Mouse (Mus musculus) liver, embryonic 15.5 days (tissue): ENCODE measurements around the gene Eif5a2. TPM values are rescaled to one million over a fixed set of nuclear protein-coding genes. Genes with fewer than 3 reads are reported as not detected.
"Not testable (repeated sequence)": the region's sequence is repeated elsewhere in the genome, so short reads cannot be mapped to it uniquely, and the experiment has no call there.

Source experiments
- ATAC-seq: fragments of 200-750 bp; cut with Nextera tagmentation; 2 replicates; pipeline ENCODE4 v1.8.0; 2017; ENCODE audit warnings: moderate number of reproducible peaks, mild to moderate bottlenecking, moderate library complexity; ENCODE audit not compliant: insufficient read depth
- H3K27ac ChIP-seq: fragments of 300-500 bp; sonication (generic); replicated peaks from 2 replicates; pipeline ENCODE4 v1.5.1; 2015; ENCODE audit warnings: mild to moderate bottlenecking, inconsistent platforms
- H3K27me3 ChIP-seq: fragments of 300-500 bp; sonication (generic); 2 replicates; pipeline ENCODE4 v1.6.1; 2015; ENCODE audit warnings: mild to moderate bottlenecking, inconsistent platforms
- H3K36me3 ChIP-seq: fragments of 300-500 bp; sonication (generic); replicated peaks from 2 replicates; pipeline ENCODE4 v1.6.1; 2015; ENCODE audit warnings: moderate library complexity, mild to moderate bottlenecking, inconsistent platforms
- H3K4me1 ChIP-seq: fragments of 300-500 bp; sonication (generic); replicated peaks from 2 replicates; pipeline ENCODE4 v1.6.1; 2015; ENCODE audit warnings: inconsistent platforms
- H3K4me2 ChIP-seq: fragments of 300-500 bp; sonication (generic); 2 replicates; pipeline ENCODE4 v1.6.1; 2015; ENCODE audit warnings: moderate library complexity, mild to moderate bottlenecking, inconsistent platforms
- H3K4me3 ChIP-seq: fragments of 300-500 bp; sonication (generic); replicated peaks from 2 replicates; pipeline ENCODE4 v1.5.1; 2015; ENCODE audit warnings: mild to moderate bottlenecking, inconsistent platforms
- H3K9ac ChIP-seq: fragments of 300-500 bp; sonication (generic); 2 replicates; pipeline ENCODE4 v1.6.1; 2015; ENCODE audit warnings: moderate library complexity, mild to moderate bottlenecking, inconsistent platforms
- H3K9me3 ChIP-seq: fragments of 300-500 bp; sonication (generic); replicated peaks from 2 replicates; pipeline ENCODE4 v1.6.1; 2016; ENCODE audit warnings: inconsistent platforms
- WGBS: fragments of 180-500 bp; shearing (Covaris S2); methylation state at CpG from one replicate; pipeline ENCODE4 v1.1.7; 2015; ENCODE audit warnings: mixed read lengths; ENCODE audit not compliant: insufficient replicate concordance; 5-methylcytosine and 5-hydroxymethylcytosine counted together
- polyA plus RNA-seq: library from polyadenylated mRNA; unstranded; fragments of >200 nt; fragmentation: Nextera tagmentation; extraction: Ambion mirVana; gene quantifications from 2 replicates; pipeline ENCODE4 v1.2.1, GENCODE M21; 2015

Eif5a2 gene
- polyA plus RNA-seq, 1 experiment from 2014 or later: 5.2 TPM

GRCm38 (mm10) chr3:28772919-28773318 lies 8.2 kb upstream of the Eif5a2 start:
- not testable (repeated sequence) for ATAC-seq, H3K27ac ChIP-seq, H3K9me3 ChIP-seq, H3K4me2 ChIP-seq, H3K27me3 ChIP-seq, H3K9ac ChIP-seq, H3K36me3 ChIP-seq, H3K4me3 ChIP-seq
- WGBS: 53% methylated on average over 4 of the region's 4 CpGs
- peaks cover 35% of the 10 kb centered on the region for H3K4me1 ChIP-seq

- peak overlapping the region; percentile 98 for H3K27ac ChIP-seq
- peaks cover 44% of the 10 kb centered on the region for H3K4me1 ChIP-seq
- H3K4me3 ChIP-seq: peak overlapping the region; percentile 36
- H3K36me3 ChIP-seq: no peaks in the 10 kb centered on the region
- peak overlapping the region; percentile 44 for H3K9ac ChIP-seq
- 15% methylated on average over 7 of the region's 7 CpGs for WGBS
- no peaks in the 10 kb centered on the region for H3K9me3 ChIP-seq
- peak overlapping the region; percentile 70 for H3K4me2 ChIP-seq
- ATAC-seq: peak; percentile 78
- no peaks in the 10 kb centered on the region for H3K27me3 ChIP-seq
These were observed 5.7 kb upstream of the Eif5a2 start for GRCm38 (mm10) chr3:28775361-28775760.

DNA sequence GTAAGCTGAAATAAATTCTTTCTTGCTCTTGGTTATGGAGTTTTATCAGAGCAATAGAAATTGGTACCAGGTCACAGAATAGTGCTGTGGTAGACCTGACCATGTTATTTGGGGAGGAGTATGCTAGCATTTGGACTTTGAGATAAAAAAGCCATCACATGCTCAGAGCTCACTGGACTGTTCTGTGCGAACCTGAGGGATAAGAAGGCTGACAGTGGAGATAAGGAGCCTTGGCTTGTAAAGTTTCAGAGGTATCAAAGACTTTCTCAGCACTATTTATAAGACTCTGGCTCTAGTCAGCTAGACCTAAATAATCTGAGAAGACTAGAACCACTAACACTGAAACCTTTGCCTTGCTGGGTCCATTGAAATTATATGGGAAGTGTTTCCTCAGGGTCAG lies 5.1 kb upstream of the Eif5a2 start:
- Histone ChIP-seq H3K4me1 (peaks cover 50% of the 10 kb centered on the region), H3K9ac (peak overlapping the region; percentile 44), H3K27ac (peak overlapping the region; percentile 98), H3K4me3 (peak overlapping the region; percentile 36), H3K9me3 (no peaks in the 10 kb centered on the region), H3K4me2 (peak overlapping the region; percentile 70), H3K27me3 (no peaks in the 10 kb centered on the region), H3K36me3 (no peaks in the 10 kb centered on the region)
- ATAC-seq: peak; percentile 94
- WGBS: 30% methylated on average over 1 of the region's 1 CpGs

GRCm38 (mm10) chr3:28776491-28776890 lies 4.6 kb upstream of the Eif5a2 start:
- Histone ChIP-seq H3K27ac (peak overlapping the region; percentile 98), H3K27me3 (peaks cover 4% of the 10 kb centered on the region), H3K36me3 (no peaks in the 10 kb centered on the region), H3K9ac (peak overlapping the region; percentile 41), H3K4me1 (peaks cover 54% of the 10 kb centered on the region), H3K4me2 (peak overlapping the region; percentile 70), H3K9me3 (no peaks in the 10 kb centered on the region), H3K4me3 (peak overlapping the region; percentile 22; the same call in 1 of the 2 replicates)
- ATAC-seq: peak; percentile 74
- 25% methylated on average over 1 of the region's 1 CpGs for WGBS

- Histone ChIP-seq H3K4me1 (peaks cover 51% of the 10 kb centered on the region), H3K9me3 (no peaks in the 10 kb centered on the region), H3K27ac (peak overlapping the region; percentile 61), H3K27me3 (peaks cover 9% of the 10 kb centered on the region), H3K4me3 (peak overlapping the region; percentile 86), H3K4me2 (peak overlapping the region; percentile 97), H3K36me3 (no peaks in the 10 kb centered on the region), H3K9ac (no peak overlapping the region; the same call in 1 of the 2 replicates)
- no peak for ATAC-seq
- WGBS: 62% methylated on average over 9 of the region's 9 CpGs
These were observed 565 bp upstream of the Eif5a2 start for GRCm38 (mm10) chr3:28780511-28780910.

GRCm38 (mm10) chr3:28781422-28781821 lies 346 bp downstream of the Eif5a2 start:
- Histone ChIP-seq H3K27ac (0 out of 2 replicates have a peak overlapping the region, but pooled peaks have one; percentile 41), H3K9me3 (no peaks in the 10 kb centered on the region)
- under 1% methylated on average over 41 of the region's 41 CpGs for WGBS

DNA sequence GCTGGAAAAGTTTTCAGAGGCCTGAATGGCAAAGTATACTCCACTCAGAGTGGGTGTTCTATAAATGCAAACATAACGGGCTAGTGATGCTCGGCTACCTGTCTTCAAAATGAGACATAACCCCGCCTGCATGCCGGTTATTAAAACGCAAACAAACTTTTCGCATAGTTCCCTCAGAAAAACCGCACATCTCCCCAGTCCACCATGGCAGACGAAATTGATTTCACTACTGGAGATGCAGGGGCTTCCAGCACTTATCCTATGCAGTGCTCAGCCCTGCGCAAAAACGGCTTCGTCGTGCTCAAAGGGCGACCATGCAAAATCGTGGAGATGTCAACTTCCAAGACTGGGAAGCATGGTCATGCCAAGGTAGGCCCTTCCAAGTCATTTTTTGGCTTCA lies 772 bp downstream of the Eif5a2 start:
- Histone ChIP-seq H3K27me3 (peaks cover 9% of the 10 kb centered on the region), H3K27ac (0 out of 2 replicates have a peak overlapping the region, but pooled peaks have one; percentile 41), H3K4me2 (peak overlapping the region; percentile 97), H3K4me1 (peaks cover 54% of the 10 kb centered on the region), H3K36me3 (no peaks in the 10 kb centered on the region), H3K9ac (peak overlapping the region; percentile 81), H3K9me3 (no peaks in the 10 kb centered on the region), H3K4me3 (peak overlapping the region; percentile 86)
- ATAC-seq: no peak
- WGBS: 34% methylated on average over 14 of the region's 14 CpGs

More at GRCm38 (mm10) chr3:28781422-28781821, 346 bp downstream of the Eif5a2 start:
- peak overlapping the region; percentile 81 for H3K9ac ChIP-seq
- peaks cover 9% of the 10 kb centered on the region for H3K27me3 ChIP-seq
- H3K36me3 ChIP-seq: no peaks in the 10 kb centered on the region
- H3K4me3 ChIP-seq: peak overlapping the region; percentile 86
- ATAC-seq: peak; percentile 57
- peak overlapping the region; percentile 97 for H3K4me2 ChIP-seq
- peaks cover 52% of the 10 kb centered on the region for H3K4me1 ChIP-seq

DNA sequence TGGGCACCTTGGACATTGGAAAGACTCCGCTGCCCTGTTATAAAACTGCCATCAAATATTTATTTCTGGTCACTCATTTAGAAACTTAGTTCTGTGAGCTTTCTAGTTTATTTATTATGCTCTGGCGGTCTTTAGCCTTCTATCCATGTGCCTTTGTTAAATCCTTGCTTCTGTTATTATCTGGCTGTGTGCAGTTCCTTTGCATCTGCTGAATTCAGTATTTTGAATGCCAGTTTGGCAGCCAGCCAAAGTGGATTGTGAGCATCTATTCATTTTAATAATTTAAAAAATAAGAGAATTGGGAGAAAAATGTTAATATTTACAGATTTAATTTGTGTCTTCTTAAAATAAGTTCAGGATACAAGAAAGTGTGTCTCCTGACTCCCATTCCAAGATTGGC lies 3.1 kb downstream of the Eif5a2 start:
- Histone ChIP-seq H3K9ac (no peak overlapping the region), H3K4me1 (peaks cover 45% of the 10 kb centered on the region), H3K9me3 (no peaks in the 10 kb centered on the region), H3K27ac (no peak overlapping the region), H3K36me3 (0 out of 2 replicates have a peak, but pooled peaks cover 4% of the 10 kb centered on the region), H3K4me3 (no peak overlapping the region), H3K4me2 (no peak overlapping the region), H3K27me3 (peaks cover 9% of the 10 kb centered on the region)
- ATAC-seq: no peak
- WGBS: 80% methylated on average over 2 of the region's 2 CpGs

DNA sequence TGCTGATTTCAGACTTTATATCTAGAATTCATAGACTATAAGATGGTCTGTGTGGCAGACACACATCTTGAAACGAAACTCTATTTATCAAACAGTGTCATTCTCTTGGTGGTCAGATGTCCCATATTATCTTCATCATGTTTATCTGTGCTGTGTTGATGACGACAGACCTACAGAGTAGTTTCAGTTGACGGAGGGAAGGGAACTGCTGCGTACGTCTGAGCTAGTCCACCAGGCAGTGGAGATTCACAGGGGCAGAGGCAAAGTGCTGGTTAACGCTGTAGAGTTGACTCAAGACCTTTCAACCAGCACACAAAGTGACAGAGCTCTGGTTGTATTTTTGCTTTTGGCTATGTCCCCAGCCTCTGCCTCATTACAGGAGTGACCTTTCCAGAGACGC lies 13.8 kb downstream of the Eif5a2 start:
- Histone ChIP-seq H3K4me2 (no peak overlapping the region), H3K4me3 (no peak overlapping the region), H3K9me3 (no peaks in the 10 kb centered on the region), H3K36me3 (no peaks in the 10 kb centered on the region), H3K4me1 (no peaks in the 10 kb centered on the region; the same call in 1 of the 2 replicates), H3K27me3 (no peaks in the 10 kb centered on the region), H3K27ac (no peak overlapping the region), H3K9ac (no peak overlapping the region)
- 53% methylated on average over 7 of the region's 7 CpGs for WGBS
- ATAC-seq: no peak

- Histone ChIP-seq H3K27me3 (no peaks in the 10 kb centered on the region), H3K4me1 (peaks cover 20% of the 10 kb centered on the region), H3K9ac (peak within 1 kb of the TSS; percentile 79), H3K36me3 (peaks cover 30% of the 10 kb centered on the region), H3K27ac (peak within 1 kb of the TSS; percentile 83), H3K4me3 (peak within 1 kb of the TSS; percentile 76), H3K4me2 (peak within 1 kb of the TSS; percentile 71), H3K9me3 (no peaks in the 10 kb centered on the region)
- peak; percentile 99 for ATAC-seq
- WGBS: under 1% methylated on average over 72 of the region's 72 CpGs
These were observed 24.4 kb downstream of the Eif5a2 start, which contains the start of gene Rpl22l1 for GRCm38 (mm10) chr3:28805301-28806097. Gene Rpl22l1 (plus strand): TSS chr3:28805436.

GRCm38 (mm10) chr3:28808039-28808643 lies 27.1 kb downstream of the Eif5a2 start:
- ATAC-seq: no peak
- H3K27me3 ChIP-seq: no peaks in the 10 kb centered on the region
- 81% methylated on average over 4 of the region's 4 CpGs for WGBS
- H3K27ac ChIP-seq: no peak overlapping the region
- no peak overlapping the region for H3K9ac ChIP-seq
- peaks cover 20% of the 10 kb centered on the region for H3K4me1 ChIP-seq
- H3K4me2 ChIP-seq: no peak overlapping the region
- no peaks in the 10 kb centered on the region for H3K9me3 ChIP-seq
- no peak overlapping the region for H3K4me3 ChIP-seq
- H3K36me3 ChIP-seq: peaks cover 30% of the 10 kb centered on the region
